In the genomic region with DNA sequence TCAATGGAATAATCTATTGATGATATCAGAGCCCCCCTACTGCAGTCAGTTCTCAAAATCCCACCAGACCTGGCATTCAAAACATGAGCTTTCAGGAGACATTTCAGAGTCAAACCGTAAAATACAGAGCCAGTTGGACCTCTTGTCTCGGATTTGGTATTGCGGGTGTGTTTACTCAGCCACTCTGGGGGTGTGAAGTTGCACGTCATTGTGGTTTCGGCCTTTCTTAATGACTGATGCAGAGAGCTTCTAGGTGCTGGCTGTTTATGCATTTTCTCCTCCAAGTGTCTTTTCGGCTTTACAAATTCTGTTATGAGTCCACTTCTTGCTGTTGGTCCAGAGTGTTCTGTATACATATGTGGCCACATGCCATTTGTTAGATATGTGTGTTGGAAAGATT, we compare ENCODE assay signal across 30 mouse cellular contexts. TPM values are rescaled to one million over a fixed set of nuclear protein-coding genes. Genes with fewer than 3 reads are reported as not detected.
DNase-seq lines count a peak whose midpoint lies in the region; ATAC-seq lines count a peak whose summit lies in the region.
"Had no signal": no experiment of that assay in that cellular context is flagged by ENCODE, and none has a peak within 500 bp of the region (broad histone marks: within the 10 kb centered on the region; RNA-seq: fewer than 3 reads in every experiment).

No protein-coding gene starts in this region.

- no peak overlapping the region for H3K4me2 ChIP-seq in neural tube, embryonic 15.5 days
- H3K4me2 ChIP-seq: forebrain, embryonic 13.5 days; heart, embryonic 12.5 days; heart, embryonic 15.5 days; hindbrain, embryonic 13.5 days had no signal

- no peak overlapping the region for H3K4me3 ChIP-seq in neural tube, embryonic 15.5 days (replicated peaks)
- H3K4me3 ChIP-seq: forebrain, embryonic 10.5 days; forebrain, embryonic 13.5 days; gastrocnemius, adult 2 months; heart, embryonic 12.5 days; heart, embryonic 15.5 days; hindbrain, embryonic 10.5 days; hindbrain, embryonic 13.5 days had no signal

- WGBS in neural tube, embryonic 15.5 days: 91% methylated on average over 6 of the region's 6 CpGs

- no peaks in the 10 kb centered on the region for H3K4me1 ChIP-seq in neural tube, embryonic 15.5 days
- H3K4me1 ChIP-seq: forebrain, embryonic 10.5 days; forebrain, embryonic 13.5 days; heart, embryonic 12.5 days; heart, embryonic 15.5 days; hindbrain, embryonic 10.5 days; hindbrain, embryonic 13.5 days had no signal

- H3K9me3 ChIP-seq in neural tube, embryonic 15.5 days (replicated peaks): no peaks in the 10 kb centered on the region
- H3K9me3 ChIP-seq: forebrain, embryonic 10.5 days; forebrain, embryonic 13.5 days; G1E; heart, embryonic 12.5 days; heart, embryonic 15.5 days; hindbrain, embryonic 10.5 days; hindbrain, embryonic 13.5 days had no signal

- no peaks in the 10 kb centered on the region for H3K36me3 ChIP-seq in neural tube, embryonic 15.5 days
- H3K36me3 ChIP-seq: forebrain, embryonic 10.5 days; G1E; heart, embryonic 12.5 days; heart, embryonic 15.5 days; hindbrain, embryonic 10.5 days; hindbrain, embryonic 13.5 days had no signal

- DNase-seq in 416B (ENCODE audit: low read depth): peak; percentile 26
- DNase-seq in CD4-positive helper T cell, adult 2 months (ENCODE audit: low read depth, low spot score): peak; percentile 17
- no peak for DNase-seq in testis, postnatal 10 days (ENCODE audit: low spot score)
- DNase-seq: adrenal gland, adult 2 months; adrenal gland, postnatal 14 days; cerebellum, adult 11-12 months; cerebellum, adult 8-10 months; cerebellum, postnatal 10 days; cerebellum, postnatal 36 days; forebrain, postnatal 0 days; gastrocnemius, adult 2 months; gastrocnemius, postnatal 14 days; heart, adult 18-20 months; heart, postnatal 10 days; heart, postnatal 36 days had no signal

- H3K9ac ChIP-seq in neural tube, embryonic 15.5 days (replicated peaks): no peak overlapping the region
- H3K9ac ChIP-seq: forebrain, embryonic 13.5 days; forebrain, postnatal 0 days; heart, embryonic 12.5 days; heart, embryonic 15.5 days; hindbrain, embryonic 13.5 days had no signal

- no peak overlapping the region for H3K27ac ChIP-seq in neural tube, embryonic 15.5 days (replicated peaks)
- H3K27ac ChIP-seq: forebrain, embryonic 10.5 days; forebrain, embryonic 13.5 days; gastrocnemius, adult 2 months; heart, embryonic 15.5 days; hindbrain, embryonic 10.5 days; hindbrain, embryonic 13.5 days had no signal

- ATAC-seq in megakaryocyte, adult 5-6 weeks (ENCODE audit: poor library complexity, severe bottlenecking): peak; percentile 70
- no peak for ATAC-seq in cerebellum, adult (ENCODE audit: insufficient number of reproducible peaks, low FRiP score, low TSS enrichment)
- ATAC-seq in neural tube, embryonic 15.5 days (ENCODE audit: low FRiP score): no peak
- ATAC-seq: forebrain, embryonic 13.5 days; forebrain, postnatal 0 days; hindbrain, embryonic 16.5 days; inflammation-experienced regulatory T-cells, adult 6 months; intestine, embryonic 16.5 days; Patski had no signal

- no peaks in the 10 kb centered on the region for H3K27me3 ChIP-seq in neural tube, embryonic 15.5 days (replicated peaks)
- H3K27me3 ChIP-seq: CH12.LX; forebrain, embryonic 13.5 days; heart, embryonic 12.5 days; heart, embryonic 15.5 days; hindbrain, embryonic 13.5 days; Patski had no signal

RNA-seq across cellular contexts. Expression of a gene that starts 21.0 kb away (rescaled TPM):
- 93.1 and 109 TPM in 2 replicates for total RNA-seq in megakaryocyte, adult 5-6 weeks (2015)
- total RNA-seq in megakaryocyte, adult 5-6 weeks (2017): 59.0 and 73.8 TPM in 2 replicates
- 1.8 and 3.1 TPM in 2 replicates for polyA plus RNA-seq in neural tube, embryonic 15.5 days (2015; fragmentation: Nextera tagmentation; extraction: Ambion mirVana)
- polyA plus RNA-seq: G1E had no signal
